Mouse (Mus musculus): ENCODE data around the gene Dab2.

GRCm38 (mm10) chr15:6254383-6254782 lies 45.2 kb upstream of the Dab2 start:
- TF ChIP-seq CTCF (IDR thresholded peaks at IDR 0.05; ENCODE audit: control insufficient read depth, insufficient read depth, low read length): no peak
- no peak for TF ChIP-seq POLR2A (IDR thresholded peaks at IDR 0.05; ENCODE audit: borderline replicate concordance, control insufficient read depth, low read depth, low read length)
